12 mouse cellular contexts compared by ENCODE assay signal in genomic region chr9:114778047-114778390, GRCm38 (mm10). TPM values are rescaled to one million over a fixed set of nuclear protein-coding genes. Genes with fewer than 3 reads are reported as not detected.
A peak's percentile ranks its signal among the peaks of the same experiment; 100 is the strongest.
DNase-seq lines count a peak whose midpoint lies in the region; ATAC-seq and TF ChIP-seq lines count a peak whose summit lies in the region.
"Had no signal": no experiment of that assay in that cellular context is flagged by ENCODE, and none has a peak within 500 bp of the region (broad histone marks: within the 10 kb centered on the region; RNA-seq: fewer than 3 reads in every experiment).

No protein-coding gene starts in this region.

- no peaks in the 10 kb centered on the region for H3K9me3 ChIP-seq in kidney, embryonic 15.5 days (replicated peaks)
- H3K9me3 ChIP-seq in liver, postnatal 0 days (ENCODE audit: low read length): no peaks in the 10 kb centered on the region
- H3K9me3 ChIP-seq: heart, embryonic 15.5 days; midbrain, embryonic 15.5 days had no signal

- no peak for TF ChIP-seq CTCF in liver, postnatal 0 days (IDR thresholded peaks at IDR 0.05; ENCODE audit: low read depth)

- H3K4me1 ChIP-seq in kidney, embryonic 15.5 days: peaks cover 69% of the 10 kb centered on the region
- peaks cover 20% of the 10 kb centered on the region for H3K4me1 ChIP-seq in liver, postnatal 0 days (ENCODE audit: insufficient read depth)

- no peak overlapping the region for H3K9ac ChIP-seq in kidney, embryonic 15.5 days
- H3K9ac ChIP-seq in liver, postnatal 0 days (replicated peaks): no peak overlapping the region
- H3K9ac ChIP-seq: heart, embryonic 15.5 days; midbrain, embryonic 15.5 days had no signal

- DNase-seq in kidney, postnatal 14 days: no peak
- peak; percentile 38 for DNase-seq in liver, postnatal 0 days
- peak; percentile 56 for DNase-seq in thymus, postnatal 25 days
- DNase-seq in lung, postnatal 14 days: no peak
- DNase-seq in right cerebral cortex, postnatal 14 days: no peak
- no peak for DNase-seq in layer of hippocampus, adult 18-20 months (ENCODE audit: low spot score in 2 of 2)
- DNase-seq: adrenal gland, postnatal 10 days had no signal

- 0 out of 2 replicates have a peak overlapping the region, but pooled peaks have one; percentile 37 for H3K27ac ChIP-seq in kidney, embryonic 15.5 days
- H3K27ac ChIP-seq in liver, postnatal 0 days (ENCODE audit: low read depth): peak overlapping the region; percentile 71
- H3K27ac ChIP-seq: heart, embryonic 15.5 days; midbrain, embryonic 15.5 days had no signal

- H3K4me2 ChIP-seq in kidney, embryonic 15.5 days: no peak overlapping the region
- H3K4me2 ChIP-seq in liver, postnatal 0 days (ENCODE audit: low read depth, low read length): peak overlapping the region; percentile 49; the same call in 1 of the 2 replicates
- H3K4me2 ChIP-seq: heart, embryonic 15.5 days; midbrain, embryonic 15.5 days had no signal

- no peak overlapping the region for H3K4me3 ChIP-seq in kidney, embryonic 15.5 days (replicated peaks)
- no peak overlapping the region for H3K4me3 ChIP-seq in liver, postnatal 0 days (ENCODE audit: low read depth, low read length)
- H3K4me3 ChIP-seq: heart, embryonic 15.5 days; midbrain, embryonic 15.5 days had no signal

- H3K36me3 ChIP-seq in kidney, embryonic 15.5 days: no peaks in the 10 kb centered on the region
- no peaks in the 10 kb centered on the region for H3K36me3 ChIP-seq in liver, postnatal 0 days (replicated peaks; ENCODE audit: insufficient read depth, low read length)
- H3K36me3 ChIP-seq: heart, embryonic 15.5 days; midbrain, embryonic 15.5 days had no signal

- no peak for ATAC-seq in kidney, embryonic 15.5 days (replicated peaks; ENCODE audit: low FRiP score)
- ATAC-seq in common myeloid progenitor, adult 5-6 weeks (replicated peaks; ENCODE audit: low read depth, poor library complexity, severe bottlenecking): peak; percentile 37
- no peak for ATAC-seq in liver, postnatal 0 days
- ATAC-seq: lung, postnatal 0 days; midbrain, embryonic 15.5 days had no signal

- TF ChIP-seq EP300 in liver, postnatal 0 days (IDR thresholded peaks at IDR 0.05; ENCODE audit: low read depth): peak; percentile 80

- WGBS in kidney, embryonic 15.5 days: 66% methylated on average over 7 of the region's 7 CpGs
- WGBS in liver, postnatal 0 days (ENCODE audit: insufficient replicate concordance): 30% methylated on average over 7 of the region's 7 CpGs

- no peaks in the 10 kb centered on the region for H3K27me3 ChIP-seq in kidney, embryonic 15.5 days
- no peaks in the 10 kb centered on the region for H3K27me3 ChIP-seq in liver, postnatal 0 days (ENCODE audit: insufficient read depth, low read length)
- H3K27me3 ChIP-seq: heart, embryonic 15.5 days; midbrain, embryonic 15.5 days had no signal

RNA-seq across cellular contexts. Expression of gene Cmtm7, which starts 3.6 kb away (rescaled TPM):
- 102 TPM in 2 replicates for polyA plus RNA-seq in kidney, embryonic 15.5 days (2015; fragmentation: Nextera tagmentation; extraction: Ambion mirVana)
- 433 and 511 TPM in 2 replicates for total RNA-seq in common myeloid progenitor, adult 5-6 weeks (2017)
- polyA plus RNA-seq in liver, postnatal 0 days (2015; fragmentation: Nextera tagmentation; extraction: Ambion mirVana): 57.7 and 58.2 TPM in 2 replicates
- 1 to 10 TPM; 4.2 to 5.6 TPM for total RNA-seq in layer of hippocampus, adult 18-20 months (2021)

RNA-seq across cellular contexts. Expression of gene Cmtm6, which starts 47.1 kb away (rescaled TPM):
- 56.3 and 57.6 TPM in 2 replicates for polyA plus RNA-seq in kidney, embryonic 15.5 days (2015; fragmentation: Nextera tagmentation; extraction: Ambion mirVana)
- 44.6 and 48.3 TPM in 2 replicates for total RNA-seq in common myeloid progenitor, adult 5-6 weeks (2017)
- 27.7 and 30.1 TPM in 2 replicates for polyA plus RNA-seq in liver, postnatal 0 days (2015; fragmentation: Nextera tagmentation; extraction: Ambion mirVana)
- 10 to 100 TPM; 20.4 to 21.1 TPM for total RNA-seq in layer of hippocampus, adult 18-20 months (2021)

Comparison
In these comparisons a context has a peak if more than half of its experiments do, and no peak if none do; other contexts are left out.
1. DNase-seq: peak in liver, postnatal 0 days (single experiment) and thymus, postnatal 25 days (single experiment); none in kidney, postnatal 14 days (single experiment), lung, postnatal 14 days (single experiment), right cerebral cortex, postnatal 14 days (single experiment) and layer of hippocampus, adult 18-20 months (0 of 2).
2. RNA of gene Cmtm7, which starts 3.6 kb away (total RNA-seq): 433 to 511 TPM in common myeloid progenitor, adult 5-6 weeks; 4.2 to 5.6 TPM in layer of hippocampus, adult 18-20 months; every median in the first group is over 10 times any median in the second.